15 mouse cellular contexts compared by ENCODE assay signal in the genomic region with DNA sequence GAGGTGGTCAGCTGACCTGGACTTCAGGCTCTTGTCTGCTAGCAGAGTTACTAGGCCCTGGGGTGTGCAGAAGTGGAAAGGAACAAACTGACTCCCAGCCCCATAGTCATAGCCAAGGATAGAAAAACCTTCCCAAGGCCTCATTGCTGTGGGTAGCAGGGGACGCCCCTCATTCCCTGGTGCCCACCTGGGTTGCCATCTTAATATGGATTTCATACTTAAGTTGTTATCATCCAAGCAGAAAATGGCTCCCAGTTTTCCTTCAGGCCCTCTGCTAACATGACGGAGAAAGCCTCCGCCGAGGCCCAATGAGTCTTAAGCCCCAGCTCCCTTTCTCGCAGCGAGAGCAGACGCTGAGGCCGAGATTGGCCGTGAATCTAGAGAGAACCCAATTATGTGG.
"Had no signal": no experiment of that assay in that cellular context is flagged by ENCODE, and none has a peak within 500 bp of the region (broad histone marks: within the 10 kb centered on the region; RNA-seq: fewer than 3 reads in every experiment).

No protein-coding gene starts in this region.

- ATAC-seq: midbrain, embryonic 16.5 days had no signal

- H3K27ac ChIP-seq: midbrain, embryonic 13.5 days; neural tube, embryonic 13.5 days; neural tube, embryonic 15.5 days had no signal

- H3K36me3 ChIP-seq: midbrain, embryonic 10.5 days; midbrain, embryonic 13.5 days; neural tube, embryonic 13.5 days; neural tube, embryonic 15.5 days had no signal

- H3K4me2 ChIP-seq: lung, embryonic 14.5 days; midbrain, embryonic 13.5 days; neural tube, embryonic 13.5 days; neural tube, embryonic 15.5 days had no signal

- H3K9ac ChIP-seq: lung, embryonic 14.5 days; midbrain, embryonic 13.5 days; neural tube, embryonic 13.5 days; neural tube, embryonic 15.5 days had no signal

- H3K27me3 ChIP-seq: midbrain, embryonic 13.5 days; neural tube, embryonic 13.5 days; neural tube, embryonic 15.5 days had no signal

- DNase-seq: lung, adult 18-20 months; lung, embryonic 14.5 days; right cerebral cortex, adult 18-20 months; right cerebral cortex, postnatal 25 days; right cerebral cortex, postnatal 4 days; spleen, adult 18-20 months; thymus, adult 18-20 months; thymus, postnatal 14 days; thymus, postnatal 36 days had no signal

- H3K4me3 ChIP-seq: midbrain, embryonic 10.5 days; midbrain, embryonic 13.5 days; myocyte; neural tube, embryonic 13.5 days; neural tube, embryonic 15.5 days had no signal

- H3K9me3 ChIP-seq: midbrain, embryonic 10.5 days; midbrain, embryonic 13.5 days; neural tube, embryonic 13.5 days; neural tube, embryonic 15.5 days had no signal
